In genomic region chr9:64020171-64020605, GRCm38 (mm10) we compare ENCODE assay signal across 8 mouse cellular contexts. TPM values are rescaled to one million over a fixed set of nuclear protein-coding genes. Genes with fewer than 3 reads are reported as not detected.
DNase-seq lines count a peak whose midpoint lies in the region; ATAC-seq and TF ChIP-seq lines count a peak whose summit lies in the region.

No protein-coding gene starts in this region.

- H3K9ac ChIP-seq in forebrain, embryonic 15.5 days (replicated peaks), result peak overlapping the region; percentile 60
- peak overlapping the region; percentile 94 for H3K9ac ChIP-seq in intestine, postnatal 0 days (ENCODE audit: low read depth, low read length)

- WGBS in forebrain, embryonic 15.5 days, result under 1% methylated on average over 49 of the region's 50 CpGs
- WGBS in intestine, postnatal 0 days, result under 1% methylated on average over 46 of the region's 50 CpGs

- peak overlapping the region; percentile 93 for H3K27ac ChIP-seq in gastrocnemius, adult 2 months
- H3K27ac ChIP-seq in forebrain, embryonic 15.5 days (replicated peaks), result peak overlapping the region; percentile 13; the same call in 1 of the 2 replicates
- peak overlapping the region; percentile 96 for H3K27ac ChIP-seq in intestine, postnatal 0 days (ENCODE audit: low read depth, low read length)

- H3K27me3 ChIP-seq in forebrain, embryonic 15.5 days, result peaks cover 19% of the 10 kb centered on the region
- no peaks in the 10 kb centered on the region for H3K27me3 ChIP-seq in intestine, postnatal 0 days (replicated peaks; ENCODE audit: control insufficient read depth, insufficient read depth, low read length)

- H3K4me2 ChIP-seq in forebrain, embryonic 15.5 days (replicated peaks), result peak overlapping the region; percentile 88
- peak overlapping the region; percentile 89 for H3K4me2 ChIP-seq in intestine, postnatal 0 days (replicated peaks; ENCODE audit: low read depth)

- ATAC-seq in forebrain, embryonic 15.5 days (replicated peaks), result no peak
- no peak for ATAC-seq in intestine, postnatal 0 days

- no peaks in the 10 kb centered on the region for H3K9me3 ChIP-seq in forebrain, embryonic 15.5 days
- H3K9me3 ChIP-seq in intestine, postnatal 0 days (ENCODE audit: control insufficient read depth), result no peaks in the 10 kb centered on the region

- peak; percentile 66 for DNase-seq in gastrocnemius, adult 2 months
- no peak for DNase-seq in gastrocnemius, postnatal 10 days
- peak; percentile 9 for DNase-seq in ES-CJ7 (ENCODE audit: low read depth, low spot score)
- DNase-seq in lung, postnatal 14 days, result peak; percentile 38
- no peak for DNase-seq in frontal cortex, postnatal 36 days (ENCODE audit: low spot score in 2 of 2)
- no peak for DNase-seq in right cerebral cortex, adult 2 months (ENCODE audit: low spot score in 2 of 2)

- TF ChIP-seq CTCF in gastrocnemius, adult 2 months (IDR thresholded peaks at IDR 0.05), result no peak
- no peak for TF ChIP-seq CTCF in intestine, postnatal 0 days (IDR thresholded peaks at IDR 0.05; ENCODE audit: low read depth)

- H3K36me3 ChIP-seq in forebrain, embryonic 15.5 days, result no peaks in the 10 kb centered on the region
- no peaks in the 10 kb centered on the region; the same call in 1 of the 2 replicates for H3K36me3 ChIP-seq in intestine, postnatal 0 days (ENCODE audit: control insufficient read depth, insufficient read depth)

- intact Hi-C loops in gastrocnemius, adult 2 months (cut with DNase I), result no loop called here

- peaks cover 70% of the 10 kb centered on the region for H3K4me1 ChIP-seq in forebrain, embryonic 15.5 days
- 0 out of 2 replicates have a peak, but pooled peaks cover 10% of the 10 kb centered on the region for H3K4me1 ChIP-seq in intestine, postnatal 0 days (replicated peaks; ENCODE audit: control insufficient read depth, insufficient read depth, low read length)

- H3K4me3 ChIP-seq in gastrocnemius, adult 2 months, result peak overlapping the region; percentile 91
- H3K4me3 ChIP-seq in forebrain, embryonic 15.5 days, result peak overlapping the region; percentile 55
- peak overlapping the region; percentile 85 for H3K4me3 ChIP-seq in intestine, postnatal 0 days (ENCODE audit: low read depth, low read length)

RNA-seq across cellular contexts. Expression of gene Smad6, which starts 1.7 kb away (rescaled TPM):
- total RNA-seq in gastrocnemius, adult 2 months (2021), result 1 to 10 TPM; 2.2 to 5.7 TPM
- total RNA-seq in gastrocnemius, postnatal 10 days (2021), result 1 to 10 TPM; 3.0 to 4.6 TPM
- polyA plus RNA-seq in forebrain, embryonic 15.5 days (2015; fragmentation: Nextera tagmentation; extraction: Ambion mirVana), result 2.0 and 2.4 TPM in 2 replicates
- polyA plus RNA-seq in intestine, postnatal 0 days (2015; fragmentation: Nextera tagmentation; extraction: Ambion mirVana), result 5.4 and 6.1 TPM in 2 replicates

Comparison
In these comparisons a context has a peak if more than half of its experiments do, and no peak if none do; other contexts are left out.
1. DNase-seq: peak in gastrocnemius, adult 2 months (single experiment), ES-CJ7 (single experiment) and lung, postnatal 14 days (single experiment); none in gastrocnemius, postnatal 10 days (single experiment), frontal cortex, postnatal 36 days (0 of 2) and right cerebral cortex, adult 2 months (0 of 2).
2. H3K27ac ChIP-seq: peak in every context shown above with its lines; median percentile 96 in intestine, postnatal 0 days; 93 in gastrocnemius, adult 2 months; 13 in forebrain, embryonic 15.5 days.
3. Peak in every context shown above with its lines, with median percentiles within 50 percentile points of each other: H3K4me3 ChIP-seq.